Mouse (Mus musculus): ENCODE results near the gene Gm49318. TPM values are rescaled to one million over a fixed set of nuclear protein-coding genes. Genes with fewer than 3 reads are reported as not detected.
A peak's percentile ranks its signal among the peaks of the same experiment; 100 is the strongest.

Gm49318 gene
- polyA plus RNA-seq, 1 experiment from 2014 or later = not detected

GRCm38 (mm10) chr9:22051161-22051957 is 19.7 kb downstream of the Gm49318 start:
- peaks cover 25% of the 10 kb centered on the region for H3K4me1 ChIP-seq
- no peaks in the 10 kb centered on the region for H3K9me3 ChIP-seq
- H3K27me3 ChIP-seq = peaks cover 72% of the 10 kb centered on the region
- WGBS = 1% methylated on average over 51 of the region's 67 CpGs
- peak overlapping the region; percentile 56; the same call in 1 of the 2 replicates for H3K27ac ChIP-seq
- H3K9ac ChIP-seq = peak overlapping the region; percentile 39
- ATAC-seq (ENCODE audit: insufficient number of reproducible peaks, insufficient read depth, low FRiP score, low TSS enrichment) = no peak; the same call in 1 of the 2 replicates
- H3K4me3 ChIP-seq = peak overlapping the region; percentile 45
- no peaks in the 10 kb centered on the region for H3K36me3 ChIP-seq
- H3K4me2 ChIP-seq (replicated peaks) = peak overlapping the region; percentile 69

- peaks cover 25% of the 10 kb centered on the region for H3K4me1 ChIP-seq
- no peaks in the 10 kb centered on the region for H3K9me3 ChIP-seq
- peak; percentile 35; the same call in 1 of the 2 replicates for ATAC-seq (ENCODE audit: insufficient number of reproducible peaks, insufficient read depth, low FRiP score, low TSS enrichment)
- H3K9ac ChIP-seq = peak overlapping the region; percentile 39; the same call in 1 of the 2 replicates
- H3K4me3 ChIP-seq = peak overlapping the region; percentile 45
- H3K4me2 ChIP-seq (replicated peaks) = peak overlapping the region; percentile 69
- H3K27me3 ChIP-seq = peaks cover 63% of the 10 kb centered on the region
- 1% methylated on average over 43 of the region's 43 CpGs for WGBS
- peak overlapping the region; percentile 56; the same call in 1 of the 2 replicates for H3K27ac ChIP-seq
- H3K36me3 ChIP-seq = no peaks in the 10 kb centered on the region
These were observed 20.6 kb downstream of the Gm49318 start for GRCm38 (mm10) chr9:22050351-22050889.

GRCm38 (mm10) chr9:22049721-22050270 is 21.3 kb downstream of the Gm49318 start:
- peak overlapping the region; percentile 69; the same call in 1 of the 2 replicates for H3K4me2 ChIP-seq (replicated peaks)
- no peaks in the 10 kb centered on the region for H3K36me3 ChIP-seq
- H3K4me3 ChIP-seq = peak overlapping the region; percentile 45
- ATAC-seq (ENCODE audit: insufficient number of reproducible peaks, insufficient read depth, low FRiP score, low TSS enrichment) = no peak
- peaks cover 58% of the 10 kb centered on the region for H3K27me3 ChIP-seq
- 38% methylated on average over 4 of the region's 4 CpGs for WGBS
- H3K27ac ChIP-seq = no peak overlapping the region
- H3K4me1 ChIP-seq = peaks cover 25% of the 10 kb centered on the region
- no peaks in the 10 kb centered on the region for H3K9me3 ChIP-seq
- H3K9ac ChIP-seq = no peak overlapping the region

DNA sequence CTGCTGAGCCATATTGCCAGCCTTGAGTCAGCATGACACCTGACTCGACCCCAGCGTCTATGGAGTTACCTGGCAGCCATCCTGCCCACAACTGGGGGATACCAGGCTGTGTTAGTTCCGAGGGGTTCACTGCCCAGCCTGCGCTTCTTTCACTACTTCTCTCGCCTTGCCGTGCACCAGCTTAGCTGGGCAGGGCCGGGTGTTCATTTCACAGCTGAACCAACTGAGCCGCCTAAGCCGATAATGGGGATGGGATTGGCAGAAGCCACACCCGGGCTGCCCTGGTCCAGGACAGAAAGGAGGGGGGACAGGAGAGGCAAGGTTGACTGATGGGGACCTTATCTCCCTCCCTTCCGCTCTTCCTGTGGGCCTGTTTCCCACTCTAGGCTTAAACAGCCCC is 21.7 kb downstream of the Gm49318 start:
- no peak for ATAC-seq (ENCODE audit: insufficient number of reproducible peaks, insufficient read depth, low FRiP score, low TSS enrichment)
- Histone ChIP-seq H3K27me3 (peaks cover 53% of the 10 kb centered on the region), H3K27ac (no peak overlapping the region), H3K9ac (no peak overlapping the region), H3K9me3 (no peaks in the 10 kb centered on the region), H3K4me1 (peaks cover 20% of the 10 kb centered on the region), H3K36me3 (no peaks in the 10 kb centered on the region), H3K4me2 (replicated peaks) (0 out of 2 replicates have a peak overlapping the region, but pooled peaks have one; percentile 23), H3K4me3 (0 out of 2 replicates have a peak overlapping the region, but pooled peaks have one; percentile 45)
- 53% methylated on average over 11 of the region's 11 CpGs for WGBS

DNA sequence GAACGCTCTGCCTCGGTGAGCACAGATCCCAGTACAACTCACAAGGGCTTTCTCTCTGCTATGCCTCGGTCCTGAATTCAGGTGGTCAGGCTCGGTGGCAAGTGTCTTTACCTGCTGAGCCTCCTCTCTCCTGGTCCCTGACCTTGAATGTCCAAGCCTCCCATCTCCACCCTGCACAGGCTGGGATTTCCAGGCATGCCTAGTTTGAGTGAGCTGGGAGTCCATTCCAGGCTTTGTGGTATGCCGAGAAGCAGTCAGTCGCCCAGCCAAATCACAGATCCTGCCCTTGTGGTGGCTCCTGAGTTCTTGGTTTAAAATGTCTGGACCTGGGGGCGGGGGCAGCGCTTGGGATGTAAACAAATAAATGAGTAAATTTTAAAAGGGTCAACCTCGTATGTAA is 23.7 kb downstream of the Gm49318 start:
- Histone ChIP-seq H3K4me1 (peaks cover 20% of the 10 kb centered on the region), H3K4me2 (replicated peaks) (no peak overlapping the region), H3K9me3 (no peaks in the 10 kb centered on the region), H3K36me3 (no peaks in the 10 kb centered on the region), H3K27me3 (peaks cover 39% of the 10 kb centered on the region), H3K27ac (no peak overlapping the region), H3K4me3 (no peak overlapping the region), H3K9ac (no peak overlapping the region)
- 55% methylated on average over 9 of the region's 9 CpGs for WGBS
- no peak for ATAC-seq (ENCODE audit: insufficient number of reproducible peaks, insufficient read depth, low FRiP score, low TSS enrichment)

GRCm38 (mm10) chr9:22041832-22042231 is 29.2 kb downstream of the Gm49318 start:
- no peaks in the 10 kb centered on the region for H3K27me3 ChIP-seq
- H3K4me1 ChIP-seq = no peaks in the 10 kb centered on the region
- H3K9ac ChIP-seq = no peak overlapping the region
- H3K27ac ChIP-seq = no peak overlapping the region
- WGBS = 63% methylated on average over 2 of the region's 2 CpGs
- H3K4me2 ChIP-seq (replicated peaks) = no peak overlapping the region
- no peaks in the 10 kb centered on the region for H3K9me3 ChIP-seq
- no peaks in the 10 kb centered on the region for H3K36me3 ChIP-seq
- H3K4me3 ChIP-seq = no peak overlapping the region
- no peak for ATAC-seq (ENCODE audit: insufficient number of reproducible peaks, insufficient read depth, low FRiP score, low TSS enrichment)

DNA sequence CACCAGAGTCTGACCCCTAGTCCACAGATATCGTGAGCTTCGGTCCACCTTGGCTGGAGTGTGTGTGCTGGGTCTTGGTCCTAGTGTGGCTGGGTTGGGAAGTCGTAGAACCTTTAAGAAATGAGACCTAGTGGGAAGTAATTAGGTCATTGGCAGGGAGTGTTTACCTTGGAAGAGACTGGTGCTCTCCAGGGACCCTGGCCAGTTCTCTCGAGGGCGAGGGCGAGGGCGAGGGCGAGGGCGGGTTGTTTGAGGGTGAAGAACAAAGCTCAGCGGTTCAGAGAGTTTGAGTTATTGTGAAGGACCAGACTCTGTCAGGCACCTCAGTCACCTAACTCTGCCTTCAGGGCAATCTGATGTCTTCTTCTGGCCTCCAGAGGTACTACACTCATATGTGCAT is 33.2 kb downstream of the Gm49318 start:
- no peaks in the 10 kb centered on the region for H3K36me3 ChIP-seq
- H3K4me3 ChIP-seq = no peak overlapping the region
- H3K27me3 ChIP-seq = no peaks in the 10 kb centered on the region
- no peak overlapping the region for H3K9ac ChIP-seq
- no peak overlapping the region for H3K4me2 ChIP-seq (replicated peaks)
- no peak overlapping the region for H3K27ac ChIP-seq
- no peak for ATAC-seq (ENCODE audit: insufficient number of reproducible peaks, insufficient read depth, low FRiP score, low TSS enrichment)
- 77% methylated on average over 10 of the region's 10 CpGs for WGBS
- no peaks in the 10 kb centered on the region for H3K9me3 ChIP-seq
- H3K4me1 ChIP-seq = peaks cover 7% of the 10 kb centered on the region; the same call in 1 of the 2 replicates

- Histone ChIP-seq H3K9ac (no peak overlapping the region), H3K27ac (no peak overlapping the region), H3K36me3 (no peaks in the 10 kb centered on the region), H3K4me3 (no peak overlapping the region), H3K9me3 (no peaks in the 10 kb centered on the region), H3K4me2 (replicated peaks) (no peak overlapping the region), H3K4me1 (peaks cover 7% of the 10 kb centered on the region; the same call in 1 of the 2 replicates), H3K27me3 (no peaks in the 10 kb centered on the region)
- 54% methylated on average over 6 of the region's 6 CpGs for WGBS
- no peak for ATAC-seq (ENCODE audit: insufficient number of reproducible peaks, insufficient read depth, low FRiP score, low TSS enrichment)
These were observed 35.6 kb downstream of the Gm49318 start for GRCm38 (mm10) chr9:22035300-22036044.

GRCm38 (mm10) chr9:22030386-22030785 is 40.7 kb downstream of the Gm49318 start:
- Histone ChIP-seq H3K27ac (no peak overlapping the region), H3K27me3 (no peaks in the 10 kb centered on the region), H3K4me3 (no peak overlapping the region), H3K36me3 (no peaks in the 10 kb centered on the region), H3K9ac (no peak overlapping the region), H3K9me3 (no peaks in the 10 kb centered on the region), H3K4me2 (replicated peaks) (no peak overlapping the region), H3K4me1 (peaks cover 1% of the 10 kb centered on the region; the same call in 1 of the 2 replicates)
- no peak for ATAC-seq (ENCODE audit: insufficient number of reproducible peaks, insufficient read depth, low FRiP score, low TSS enrichment)
- WGBS = 93% methylated on average over 9 of the region's 9 CpGs

- no peak overlapping the region for H3K9ac ChIP-seq
- no peaks in the 10 kb centered on the region for H3K36me3 ChIP-seq
- H3K4me2 ChIP-seq (replicated peaks) = no peak overlapping the region
- 55% methylated on average over 7 of the region's 7 CpGs for WGBS
- ATAC-seq (ENCODE audit: insufficient number of reproducible peaks, insufficient read depth, low FRiP score, low TSS enrichment) = no peak
- no peak overlapping the region for H3K4me3 ChIP-seq
- no peaks in the 10 kb centered on the region for H3K9me3 ChIP-seq
- no peak overlapping the region for H3K27ac ChIP-seq
- 0 out of 2 replicates have a peak, but pooled peaks cover 2% of the 10 kb centered on the region for H3K4me1 ChIP-seq
- no peaks in the 10 kb centered on the region for H3K27me3 ChIP-seq
These were observed 42.6 kb downstream of the Gm49318 start for GRCm38 (mm10) chr9:22028467-22028866.

GRCm38 (mm10) chr9:22024592-22024991 is 46.5 kb downstream of the Gm49318 start:
- no peaks in the 10 kb centered on the region for H3K27me3 ChIP-seq
- no peak overlapping the region for H3K4me2 ChIP-seq (replicated peaks)
- H3K27ac ChIP-seq = no peak overlapping the region
- 0 out of 2 replicates have a peak, but pooled peaks cover 2% of the 10 kb centered on the region for H3K4me1 ChIP-seq
- 46% methylated on average over 8 of the region's 8 CpGs for WGBS
- H3K9me3 ChIP-seq = no peaks in the 10 kb centered on the region
- ATAC-seq (ENCODE audit: insufficient number of reproducible peaks, insufficient read depth, low FRiP score, low TSS enrichment) = no peak
- no peak overlapping the region for H3K9ac ChIP-seq
- H3K36me3 ChIP-seq = no peaks in the 10 kb centered on the region
- no peak overlapping the region for H3K4me3 ChIP-seq
